Mouse (Mus musculus): ENCODE data around the gene Nfasc. TPM values are rescaled to one million over a fixed set of nuclear protein-coding genes. Genes with fewer than 3 reads are reported as not detected.
A peak's percentile ranks its signal among the peaks of the same experiment; 100 is the strongest.

The Nfasc gene
- polyA plus RNA-seq, 1 experiment from 2014 or later = 1.4 TPM

GRCm38 (mm10) chr1:132542762-132543306, 198.8 kb downstream of the Nfasc start, which contains the start of gene Cntn2:
Cntn2 (minus strand) TSS chr1:132543256.
- no peak within 1 kb of the TSS for H3K27ac ChIP-seq
- peaks cover 27% of the 10 kb centered on the region for H3K4me1 ChIP-seq
- peak within 1 kb of the TSS; percentile 29 for H3K4me3 ChIP-seq (replicated peaks)
- 0 out of 2 replicates have a peak, but pooled peaks have one; percentile 16 for ATAC-seq (replicated peaks; ENCODE audit: low FRiP score)
- WGBS = 1% methylated on average over 25 of the region's 30 CpGs
- H3K27me3 ChIP-seq = peaks cover 61% of the 10 kb centered on the region
- no peak within 1 kb of the TSS for H3K9ac ChIP-seq
- H3K4me2 ChIP-seq = peak within 1 kb of the TSS; percentile 57
- H3K9me3 ChIP-seq (replicated peaks) = no peaks in the 10 kb centered on the region
- H3K36me3 ChIP-seq = no peaks in the 10 kb centered on the region

GRCm38 (mm10) chr1:132541824-132542599, 199.6 kb downstream of the Nfasc start:
- peak overlapping the region; percentile 57 for H3K4me2 ChIP-seq
- no peaks in the 10 kb centered on the region for H3K36me3 ChIP-seq
- H3K9ac ChIP-seq = no peak overlapping the region
- H3K4me1 ChIP-seq = peaks cover 27% of the 10 kb centered on the region
- H3K9me3 ChIP-seq (replicated peaks) = no peaks in the 10 kb centered on the region
- ATAC-seq (replicated peaks; ENCODE audit: low FRiP score) = peak; percentile 27; the same call in 1 of the 2 replicates
- H3K27me3 ChIP-seq = peaks cover 61% of the 10 kb centered on the region
- H3K27ac ChIP-seq = no peak overlapping the region
- H3K4me3 ChIP-seq (replicated peaks) = peak overlapping the region; percentile 29; the same call in 1 of the 2 replicates
- 10% methylated on average over 5 of the region's 5 CpGs for WGBS

GRCm38 (mm10) chr1:132541171-132541823, 200.3 kb downstream of the Nfasc start:
- Histone ChIP-seq H3K9ac (no peak overlapping the region), H3K4me3 (replicated peaks) (no peak overlapping the region), H3K4me1 (peaks cover 27% of the 10 kb centered on the region), H3K9me3 (replicated peaks) (no peaks in the 10 kb centered on the region), H3K27me3 (peaks cover 64% of the 10 kb centered on the region), H3K27ac (no peak overlapping the region), H3K36me3 (no peaks in the 10 kb centered on the region), H3K4me2 (peak overlapping the region; percentile 37; the same call in 1 of the 2 replicates)
- WGBS = 2% methylated on average over 14 of the region's 14 CpGs
- peak; percentile 89 for ATAC-seq (replicated peaks; ENCODE audit: low FRiP score)

GRCm38 (mm10) chr1:132540701-132541100, 200.9 kb downstream of the Nfasc start:
- H3K4me1 ChIP-seq = peaks cover 27% of the 10 kb centered on the region
- no peaks in the 10 kb centered on the region for H3K9me3 ChIP-seq (replicated peaks)
- no peaks in the 10 kb centered on the region for H3K36me3 ChIP-seq
- peaks cover 67% of the 10 kb centered on the region for H3K27me3 ChIP-seq
- peak; percentile 17 for ATAC-seq (replicated peaks; ENCODE audit: low FRiP score)
- 57% methylated on average over 7 of the region's 7 CpGs for WGBS
- no peak overlapping the region for H3K27ac ChIP-seq
- H3K9ac ChIP-seq = no peak overlapping the region
- peak overlapping the region; percentile 37; the same call in 1 of the 2 replicates for H3K4me2 ChIP-seq
- no peak overlapping the region for H3K4me3 ChIP-seq (replicated peaks)

GRCm38 (mm10) chr1:132537736-132538135, 203.9 kb downstream of the Nfasc start:
- Histone ChIP-seq H3K4me2 (no peak overlapping the region), H3K27me3 (peaks cover 59% of the 10 kb centered on the region), H3K4me1 (peaks cover 38% of the 10 kb centered on the region), H3K9ac (no peak overlapping the region), H3K36me3 (no peaks in the 10 kb centered on the region), H3K9me3 (replicated peaks) (no peaks in the 10 kb centered on the region), H3K27ac (no peak overlapping the region), H3K4me3 (replicated peaks) (no peak overlapping the region)
- no peak for ATAC-seq (replicated peaks; ENCODE audit: low FRiP score)
- 81% methylated on average over 5 of the region's 5 CpGs for WGBS

GRCm38 (mm10) chr1:132536416-132536815, 205.2 kb downstream of the Nfasc start:
- Histone ChIP-seq H3K9me3 (replicated peaks) (no peaks in the 10 kb centered on the region), H3K27ac (no peak overlapping the region), H3K4me2 (no peak overlapping the region), H3K36me3 (no peaks in the 10 kb centered on the region), H3K4me3 (replicated peaks) (no peak overlapping the region), H3K4me1 (peaks cover 25% of the 10 kb centered on the region), H3K9ac (no peak overlapping the region), H3K27me3 (peaks cover 55% of the 10 kb centered on the region)
- no peak for ATAC-seq (replicated peaks; ENCODE audit: low FRiP score)
- 72% methylated on average over 3 of the region's 3 CpGs for WGBS

GRCm38 (mm10) chr1:132535541-132535940, 206.1 kb downstream of the Nfasc start:
- Histone ChIP-seq H3K4me2 (no peak overlapping the region), H3K9ac (no peak overlapping the region), H3K27me3 (peaks cover 46% of the 10 kb centered on the region), H3K36me3 (no peaks in the 10 kb centered on the region), H3K4me3 (replicated peaks) (no peak overlapping the region), H3K27ac (no peak overlapping the region), H3K4me1 (peaks cover 21% of the 10 kb centered on the region), H3K9me3 (replicated peaks) (no peaks in the 10 kb centered on the region)
- 90% methylated on average over 4 of the region's 4 CpGs for WGBS
- no peak for ATAC-seq (replicated peaks; ENCODE audit: low FRiP score)

- H3K36me3 ChIP-seq = no peaks in the 10 kb centered on the region
- peaks cover 37% of the 10 kb centered on the region for H3K27me3 ChIP-seq
- peak overlapping the region; percentile 27; the same call in 1 of the 2 replicates for H3K4me2 ChIP-seq
- peaks cover 24% of the 10 kb centered on the region for H3K4me1 ChIP-seq
- H3K9me3 ChIP-seq (replicated peaks) = no peaks in the 10 kb centered on the region
- ATAC-seq (replicated peaks; ENCODE audit: low FRiP score) = peak; percentile 36; the same call in 1 of the 2 replicates
- whole genome bisulfite sequencing = 3% methylated on average over 8 of the region's 8 CpGs
- H3K9ac ChIP-seq = no peak overlapping the region
- H3K4me3 ChIP-seq (replicated peaks) = no peak overlapping the region
- H3K27ac ChIP-seq = no peak overlapping the region
Observed at GRCm38 (mm10) chr1:132533840-132534239, 207.8 kb downstream of the Nfasc start.

GRCm38 (mm10) chr1:132532521-132532920, 209.1 kb downstream of the Nfasc start:
- Histone ChIP-seq H3K27ac (no peak overlapping the region), H3K36me3 (no peaks in the 10 kb centered on the region), H3K9ac (no peak overlapping the region), H3K4me3 (replicated peaks) (no peak overlapping the region), H3K4me1 (peaks cover 24% of the 10 kb centered on the region), H3K4me2 (no peak overlapping the region), H3K27me3 (peaks cover 35% of the 10 kb centered on the region), H3K9me3 (replicated peaks) (no peaks in the 10 kb centered on the region)
- ATAC-seq (replicated peaks; ENCODE audit: low FRiP score) = no peak
- 56% methylated on average over 9 of the region's 9 CpGs for WGBS

- 9% methylated on average over 5 of the region's 5 CpGs for WGBS
- Histone ChIP-seq H3K36me3 (no peaks in the 10 kb centered on the region), H3K27ac (no peak overlapping the region), H3K9ac (no peak overlapping the region), H3K9me3 (replicated peaks) (no peaks in the 10 kb centered on the region), H3K27me3 (peaks cover 29% of the 10 kb centered on the region), H3K4me1 (peaks cover 28% of the 10 kb centered on the region), H3K4me3 (replicated peaks) (no peak overlapping the region), H3K4me2 (no peak overlapping the region)
- ATAC-seq (replicated peaks; ENCODE audit: low FRiP score) = 0 out of 2 replicates have a peak, but pooled peaks have one; percentile 13
Observed at GRCm38 (mm10) chr1:132530631-132531191, 210.9 kb downstream of the Nfasc start.

GRCm38 (mm10) chr1:132528647-132529334, 212.8 kb downstream of the Nfasc start:
- H3K27me3 ChIP-seq = peaks cover 18% of the 10 kb centered on the region
- H3K27ac ChIP-seq = no peak overlapping the region
- no peak overlapping the region for H3K4me2 ChIP-seq
- no peak overlapping the region for H3K9ac ChIP-seq
- H3K36me3 ChIP-seq = no peaks in the 10 kb centered on the region
- ATAC-seq (replicated peaks; ENCODE audit: low FRiP score) = no peak
- WGBS = 86% methylated on average over 19 of the region's 19 CpGs
- H3K4me3 ChIP-seq (replicated peaks) = no peak overlapping the region
- H3K4me1 ChIP-seq = peaks cover 22% of the 10 kb centered on the region
- no peaks in the 10 kb centered on the region for H3K9me3 ChIP-seq (replicated peaks)
